Mouse (Mus musculus) lung, postnatal 0 days (tissue): ENCODE results near the gene Cdc14b.

Experiments
- CTCF ChIP-seq: IDR thresholded peaks from 2 replicates; pipeline ENCODE4 v1.5.1; 2016; ENCODE audit warnings: antibody characterized with exemption, mild to moderate bottlenecking
- EP300 ChIP-seq: IDR thresholded peaks from 2 replicates; pipeline ENCODE4 v1.6.1; 2016; ENCODE audit warnings: antibody characterized with exemption, mild to moderate bottlenecking, control low read depth

DNA sequence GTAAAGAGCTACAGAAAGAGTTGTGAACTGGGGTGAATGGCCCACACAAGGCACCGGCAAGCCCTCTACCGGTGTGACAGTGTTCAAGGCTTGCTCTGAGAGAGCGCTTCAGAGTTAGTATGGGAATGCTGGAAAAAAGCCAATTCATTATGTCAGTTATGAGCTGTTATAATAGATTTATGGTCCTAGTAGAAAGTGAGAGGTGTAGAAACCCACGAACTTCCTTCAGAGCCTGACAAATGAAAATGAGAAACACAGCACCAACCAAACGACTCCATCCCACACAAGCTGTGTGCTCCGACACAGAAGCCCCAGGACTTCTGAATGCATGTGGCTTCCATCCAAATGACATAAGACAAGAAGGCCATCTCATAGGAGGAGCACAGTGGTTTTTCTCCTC is 77.2 kb downstream of the Cdc14b start:
- TF ChIP-seq CTCF = no peak
- TF ChIP-seq EP300 = no peak
